Mouse (Mus musculus) embryo, embryonic 10 days (tissue): Measurements from ENCODE around the gene Gm17467.
"Not testable (repeated sequence)": the region's sequence is repeated elsewhere in the genome, so short reads cannot be mapped to it uniquely, and the experiment has no call there.

ENCODE experiments used
- DNase-seq: peaks from one replicate; pipeline ENCODE4 v3.0.0-alpha.2; 2015; ENCODE audit warnings: low spot score

The Gm17467 gene

GRCm38 (mm10) chrX:123704691-123705090 is at the start of gene Gm17467:
TSS of gene Gm17467 (minus strand) at chrX:123704791.
- not testable (repeated sequence) for DNase-seq
